Mouse (Mus musculus) brain, adult 2 months (tissue): ENCODE measurements around the gene Bard1.

Experiments
- DNase-seq: peaks from one replicate; pipeline ENCODE4 v3.0.0; 2011; ENCODE audit warnings: low read depth, low spot score

Bard1 gene

GRCm38 (mm10) chr1:71052252-71052651, 50.7 kb downstream of the Bard1 start:
- DNase-seq = no peak

DNA sequence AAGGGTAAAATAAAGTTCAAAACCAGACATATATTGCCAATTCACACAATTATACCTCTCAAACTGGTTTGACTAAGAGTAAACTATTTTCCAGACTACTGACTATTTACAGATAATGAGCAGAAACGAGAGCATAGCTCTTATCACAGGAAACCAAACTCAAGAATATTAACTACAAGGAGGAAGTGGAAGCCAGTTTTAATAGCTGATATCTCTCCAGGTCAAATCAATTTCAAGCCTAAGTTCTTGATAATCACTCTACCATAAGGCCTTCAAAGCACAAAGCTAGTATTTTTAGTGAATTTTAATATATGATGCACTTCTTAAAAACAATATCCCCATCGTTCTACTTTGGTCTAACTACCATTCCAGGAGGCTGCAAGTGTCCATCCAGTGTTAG, 57.8 kb downstream of the Bard1 start:
- no peak for DNase-seq

DNA sequence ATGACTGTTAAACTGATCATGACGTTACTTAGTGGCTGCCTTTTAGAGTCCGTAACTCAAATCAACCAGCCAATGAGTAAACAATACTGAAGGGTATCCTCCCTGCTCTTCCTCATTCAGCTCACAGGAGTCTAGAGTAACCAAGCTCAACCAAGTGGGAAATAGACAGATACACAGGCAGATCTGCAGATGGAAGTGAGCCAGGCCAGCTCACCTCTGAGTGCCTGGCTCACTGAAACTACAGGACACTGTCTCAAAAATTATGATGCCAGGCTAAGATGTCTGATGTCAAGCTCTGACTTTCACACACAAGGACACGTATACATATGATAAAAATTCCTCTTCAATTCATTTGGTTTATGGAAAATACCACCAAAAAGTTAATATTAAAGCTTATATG, 59.0 kb downstream of the Bard1 start:
- DNase-seq = no peak

DNA sequence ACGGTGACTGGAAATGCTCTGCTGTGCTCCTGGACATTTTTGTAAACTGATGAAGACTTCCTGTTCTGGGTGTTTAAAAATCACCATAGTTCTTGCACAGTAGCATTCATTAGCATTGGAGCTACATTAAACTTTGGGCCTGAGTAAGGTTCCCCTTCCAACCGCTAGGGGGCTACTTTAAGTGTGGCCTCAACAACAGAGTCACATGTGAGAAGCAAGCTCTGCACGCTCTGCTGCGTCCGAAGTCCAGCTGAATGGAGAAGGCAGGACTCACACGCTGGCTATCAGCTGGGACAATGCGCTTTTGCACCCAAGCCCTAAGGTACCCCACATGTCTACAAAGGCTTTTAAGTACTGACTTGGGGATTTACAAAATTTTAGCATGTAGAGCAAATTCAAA, 65.9 kb downstream of the Bard1 start:
- peak; percentile 5 for DNase-seq

GRCm38 (mm10) chr1:71035565-71035964, 67.4 kb downstream of the Bard1 start:
- DNase-seq = no peak

DNA sequence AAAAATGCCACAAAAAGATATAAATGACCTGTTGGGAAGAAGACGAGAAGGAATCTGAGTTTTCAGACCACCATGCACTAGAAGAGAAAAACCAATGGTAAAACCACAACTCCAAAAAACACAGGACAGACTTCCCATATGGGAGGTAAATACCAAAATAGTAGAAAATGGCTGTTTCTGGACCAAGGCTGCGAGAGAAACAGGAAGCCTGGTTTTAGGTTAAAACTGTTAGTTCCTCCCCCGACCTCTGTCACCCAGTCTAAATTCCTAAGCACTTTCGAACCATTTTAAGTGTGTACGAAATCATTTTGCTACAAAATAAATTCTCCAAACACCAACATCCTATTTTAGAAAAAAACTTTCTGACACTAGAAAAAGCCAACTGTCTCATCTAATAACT, 80.2 kb downstream of the Bard1 start:
- DNase-seq = no peak

DNA sequence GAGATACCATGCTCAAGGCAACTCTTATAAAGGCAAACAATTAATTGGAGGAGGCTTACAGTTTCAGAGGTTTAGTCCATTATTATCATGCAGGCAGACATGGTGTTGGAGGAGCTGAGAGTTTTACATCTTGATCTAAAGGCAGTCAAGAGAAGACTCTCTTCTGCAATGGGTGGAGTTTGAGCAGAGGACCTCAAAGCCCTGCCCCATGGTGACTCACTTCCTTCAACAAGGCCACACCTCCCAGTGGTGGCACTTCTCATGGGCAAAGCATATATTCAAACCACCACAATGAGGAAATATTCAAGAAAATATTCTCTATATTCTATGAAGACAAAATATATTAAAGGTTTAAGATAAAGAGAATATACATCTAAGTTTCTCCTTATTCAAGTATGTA, 88.6 kb downstream of the Bard1 start:
- DNase-seq = no peak

- no peak for DNase-seq
Measured at GRCm38 (mm10) chr1:71005998-71006397, 96.9 kb downstream of the Bard1 start.

- no peak for DNase-seq
Measured at GRCm38 (mm10) chr1:71004177-71004576, 98.8 kb downstream of the Bard1 start.

- no peak for DNase-seq
Measured at GRCm38 (mm10) chr1:71003741-71004140, 99.2 kb downstream of the Bard1 start.

- DNase-seq = peak; percentile 23
Measured at GRCm38 (mm10) chr1:70997377-70997993, 105.5 kb downstream of the Bard1 start.

DNA sequence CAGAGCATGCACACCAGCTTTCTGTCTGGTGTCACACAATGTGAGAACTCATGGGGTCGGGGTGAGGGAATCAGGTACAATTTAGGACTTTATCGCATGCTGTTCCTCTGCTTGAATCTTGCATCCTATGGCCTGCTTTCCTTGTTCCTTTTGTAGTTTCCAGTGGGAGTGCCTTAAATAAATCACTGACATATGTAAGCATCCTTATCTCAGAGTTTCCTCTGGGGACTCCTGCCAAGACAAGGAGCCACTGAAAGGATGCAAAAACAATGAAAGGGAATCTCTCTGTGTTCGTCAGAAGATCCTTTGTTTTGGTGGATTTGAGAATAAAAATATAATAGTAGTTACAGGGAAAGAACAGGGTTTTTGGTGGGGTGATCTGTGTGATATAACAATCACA, 106.2 kb downstream of the Bard1 start:
- no peak for DNase-seq
